Comparison of ENCODE assay signal across 8 mouse cellular contexts in genomic region chr13:74008948-74009718, GRCm38 (mm10). TPM values are rescaled to one million over a fixed set of nuclear protein-coding genes. Genes with fewer than 3 reads are reported as not detected.
DNase-seq lines count a peak whose midpoint lies in the region; ATAC-seq lines count a peak whose summit lies in the region.

Gene Tppp, plus strand, starts transcription at chr13:74009407.

- no peaks in the 10 kb centered on the region for H3K9me3 ChIP-seq in embryonic facial prominence, embryonic 10.5 days
- no peaks in the 10 kb centered on the region for H3K9me3 ChIP-seq in intestine, embryonic 16.5 days (ENCODE audit: control insufficient read depth, low read length)

- peak within 1 kb of the TSS; percentile 57 for H3K27ac ChIP-seq in embryonic facial prominence, embryonic 10.5 days (replicated peaks)
- H3K27ac ChIP-seq in intestine, embryonic 16.5 days (ENCODE audit: low read length), result no peak within 1 kb of the TSS; the same call in 1 of the 2 replicates

- H3K9ac ChIP-seq in intestine, embryonic 16.5 days (ENCODE audit: low read depth, low read length), result peak within 1 kb of the TSS; percentile 72

- peaks cover 24% of the 10 kb centered on the region for H3K4me1 ChIP-seq in embryonic facial prominence, embryonic 10.5 days
- peaks cover 9% of the 10 kb centered on the region for H3K4me1 ChIP-seq in intestine, embryonic 16.5 days (ENCODE audit: control insufficient read depth, insufficient read depth, low read length)

- ATAC-seq in intestine, embryonic 16.5 days, result peak; percentile 99

- intact Hi-C loops in left cerebral cortex, postnatal 25 days (cut with DNase I), result no loop called here

- DNase-seq in adrenal gland, postnatal 14 days, result peak; percentile 96
- DNase-seq in embryonic facial prominence, embryonic 10.5 days (ENCODE audit: low spot score), result peak; percentile 92
- no peak for DNase-seq in gonadal fat pad, adult 2 months (ENCODE audit: low read depth)
- peak; percentile 96 to 97 for DNase-seq in left cerebral cortex, postnatal 25 days (ENCODE audit: low spot score in 2 of 2)
- peak; percentile 90 for DNase-seq in mesoderm, embryonic 11.5 days (ENCODE audit: low read depth, low spot score)
- peak; percentile 96 for DNase-seq in right cerebral cortex, postnatal 25 days
- peak; percentile 95 to 97 for DNase-seq in urinary bladder, postnatal 36 days (ENCODE audit: low spot score in 2 of 2)

- peak within 1 kb of the TSS; percentile 68 for H3K4me3 ChIP-seq in embryonic facial prominence, embryonic 10.5 days
- peak within 1 kb of the TSS; percentile 61 for H3K4me3 ChIP-seq in intestine, embryonic 16.5 days (ENCODE audit: low read length)

- peaks cover 71% of the 10 kb centered on the region for H3K27me3 ChIP-seq in embryonic facial prominence, embryonic 10.5 days (replicated peaks; ENCODE audit: low read depth, poor library complexity, severe bottlenecking)
- H3K27me3 ChIP-seq in intestine, embryonic 16.5 days (replicated peaks; ENCODE audit: control insufficient read depth, insufficient read depth, low read length), result peaks cover 16% of the 10 kb centered on the region

- H3K4me2 ChIP-seq in intestine, embryonic 16.5 days (ENCODE audit: low read depth, low read length), result peak within 1 kb of the TSS; percentile 100

- H3K36me3 ChIP-seq in embryonic facial prominence, embryonic 10.5 days (replicated peaks), result no peaks in the 10 kb centered on the region
- H3K36me3 ChIP-seq in intestine, embryonic 16.5 days (ENCODE audit: control insufficient read depth, insufficient read depth, low read length), result no peaks in the 10 kb centered on the region

- under 1% methylated on average over 56 of the region's 56 CpGs for whole genome bisulfite sequencing in embryonic facial prominence, embryonic 10.5 days
- under 1% methylated on average over 55 of the region's 56 CpGs for WGBS in intestine, embryonic 16.5 days

RNA-seq across cellular contexts. Expression of gene Tppp, which starts in this region (rescaled TPM):
- total RNA-seq in adrenal gland, postnatal 14 days (2021), result 8.5 and 9.9 TPM in 2 replicates
- polyA plus RNA-seq in embryonic facial prominence, embryonic 10.5 days (2016; fragmentation: Nextera tagmentation; extraction: Ambion mirVana), result 0.59 and 0.64 TPM in 2 replicates
- polyA plus RNA-seq in gonadal fat pad, adult 2 months (2012; rRNA removed), result 11.8 and 14.3 TPM in 2 replicates
- 2.7 and 3.2 TPM in 2 replicates for polyA plus RNA-seq in intestine, embryonic 16.5 days (2015; fragmentation: Nextera tagmentation; extraction: Ambion mirVana)
- total RNA-seq in left cerebral cortex, postnatal 25 days (2021), result 100 to 1,000 TPM; 354 to 373 TPM

Comparison
In these comparisons a context has a peak if more than half of its experiments do, and no peak if none do; other contexts are left out.
1. RNA of gene Tppp (total RNA-seq): 354 to 373 TPM in left cerebral cortex, postnatal 25 days; 8.5 to 9.9 TPM in adrenal gland, postnatal 14 days; every median in the first group is over 10 times any median in the second.
2. Peak in DNase-seq, H3K4me3 ChIP-seq and H3K27ac ChIP-seq in embryonic facial prominence, embryonic 10.5 days; RNA of the gene not detected or under 1 TPM.